Mouse (Mus musculus) megakaryocyte, embryonic 14.5 days (primary cell): ENCODE results near the gene Otp.

Experiments
- FLI1 ChIP-seq: IDR thresholded peaks from 2 replicates; pipeline ENCODE4 v1.6.1; 2012; ENCODE audit warnings: low read length, inconsistent platforms, mixed read lengths
- GATA1 ChIP-seq: IDR thresholded peaks from 3 replicates; pipeline ENCODE4 v1.6.1; 2012; ENCODE audit warnings: mixed read lengths, low read length, inconsistent platforms, borderline replicate concordance

DNA sequence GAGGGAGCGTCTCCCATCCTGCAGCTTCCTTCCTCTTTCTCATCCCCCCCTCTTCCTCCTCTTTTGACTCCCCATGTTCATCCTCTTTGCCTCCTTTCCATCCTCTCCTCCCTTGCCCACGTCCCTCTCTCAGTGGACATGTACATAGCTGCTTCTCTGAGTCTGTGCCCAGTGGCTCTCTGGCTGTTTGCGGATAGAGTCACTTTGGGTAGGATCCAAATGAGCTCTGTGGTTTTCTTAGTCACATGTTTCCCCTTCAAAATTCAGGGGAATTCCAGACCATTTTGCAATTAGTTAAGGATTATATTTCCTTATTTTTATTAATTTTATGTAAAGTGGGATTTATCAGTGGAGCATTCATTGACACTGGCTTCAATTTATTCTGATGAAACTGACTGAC, 52.7 kb downstream of the Otp start:
- TF ChIP-seq GATA1 (no peak), FLI1 (no peak)
